Mouse (Mus musculus) embryonic facial prominence, embryonic 14.5 days (tissue): ENCODE results near the gene Taf4. TPM values are rescaled to one million over a fixed set of nuclear protein-coding genes. Genes with fewer than 3 reads are reported as not detected.

Source experiments
- ATAC-seq: fragments of 200-750 bp; cut with Nextera tagmentation; 2 replicates; pipeline ENCODE4 v1.8.0; 2017; ENCODE audit warnings: low read depth, moderate number of reproducible peaks, moderate TSS enrichment
- DNase-seq: peaks from one replicate; pipeline ENCODE4 v3.0.0-alpha.2; 2015; ENCODE audit warnings: low spot score
- H3K27ac ChIP-seq: fragments of 300-500 bp; sonication (generic); replicated peaks from 2 replicates; pipeline ENCODE4 v1.5.1; 2014; ENCODE audit warnings: low read depth, mild to moderate bottlenecking, low read length, moderate library complexity
- H3K27me3 ChIP-seq: fragments of 300-500 bp; sonication (generic); replicated peaks from 2 replicates; pipeline ENCODE4 v1.6.1; 2014; ENCODE audit warnings: low read length; ENCODE audit not compliant: control insufficient read depth, insufficient read depth
- H3K36me3 ChIP-seq: fragments of 300-500 bp; sonication (generic); 2 replicates; pipeline ENCODE4 v1.6.1; 2014; ENCODE audit warnings: low read length, mixed read lengths; ENCODE audit not compliant: control insufficient read depth, insufficient read depth
- H3K4me1 ChIP-seq: fragments of 300-500 bp; sonication (generic); 2 replicates; pipeline ENCODE4 v1.6.1; 2014; ENCODE audit warnings: antibody characterized with exemption, low read length; ENCODE audit not compliant: control insufficient read depth, insufficient read depth
- H3K4me2 ChIP-seq: fragments of 300-500 bp; sonication (generic); 2 replicates; pipeline ENCODE4 v1.6.1; 2014; ENCODE audit warnings: low read depth, mild to moderate bottlenecking, low read length, moderate library complexity, mixed read lengths
- H3K4me3 ChIP-seq: fragments of 300-500 bp; sonication (generic); 2 replicates; pipeline ENCODE4 v1.5.1; 2014; ENCODE audit warnings: low read depth, mild to moderate bottlenecking, low read length
- H3K9ac ChIP-seq: fragments of 300-500 bp; sonication (generic); 2 replicates; pipeline ENCODE4 v1.6.1; 2014; ENCODE audit warnings: low read depth, mild to moderate bottlenecking, low read length, moderate library complexity, mixed read lengths
- H3K9me3 ChIP-seq: fragments of 300-500 bp; sonication (generic); 2 replicates; pipeline ENCODE4 v1.6.1; 2016; ENCODE audit warnings: low read length; ENCODE audit not compliant: control insufficient read depth
- WGBS: fragments of 180-500 bp; shearing (Covaris S2); extraction: QIAGEN DNeasy Blood & Tissue Kit; methylation state at CpG from one replicate; pipeline ENCODE4 v1.1.7; 2014; 5-methylcytosine and 5-hydroxymethylcytosine counted together
- polyA plus RNA-seq: library from polyadenylated mRNA; unstranded; fragments of >200 nt; fragmentation: Nextera tagmentation; extraction: Ambion mirVana; gene quantifications from 2 replicates; pipeline ENCODE4 v1.2.1, GENCODE M21; 2014

Taf4 gene
- polyA plus RNA-seq, 1 experiment from 2014 or later = 4.2 TPM

- H3K36me3 ChIP-seq = peaks cover 7% of the 10 kb centered on the region; the same call in 1 of the 2 replicates
- H3K9me3 ChIP-seq = no peaks in the 10 kb centered on the region
- DNase-seq = no peak
- 0 out of 2 replicates have a peak, but pooled peaks cover 3% of the 10 kb centered on the region for H3K4me1 ChIP-seq
- H3K27me3 ChIP-seq = no peaks in the 10 kb centered on the region
- no peak overlapping the region for H3K9ac ChIP-seq
- WGBS = 78% methylated on average over 4 of the region's 4 CpGs
- no peak overlapping the region for H3K27ac ChIP-seq
- no peak for ATAC-seq
- H3K4me3 ChIP-seq = no peak overlapping the region
- H3K4me2 ChIP-seq = no peak overlapping the region
Observed at GRCm38 (mm10) chr2:179937091-179937490, 39.4 kb downstream of the Taf4 start.

- no peak for ATAC-seq
- 58% methylated on average over 3 of the region's 3 CpGs for WGBS
- peaks cover 28% of the 10 kb centered on the region; the same call in 1 of the 2 replicates for H3K36me3 ChIP-seq
Observed at GRCm38 (mm10) chr2:179934165-179934564, 42.3 kb downstream of the Taf4 start.

GRCm38 (mm10) chr2:179931741-179932140 is 44.7 kb downstream of the Taf4 start:
- 88% methylated on average over 16 of the region's 16 CpGs for WGBS
- Histone ChIP-seq H3K9ac (no peak overlapping the region), H3K4me3 (no peak overlapping the region), H3K9me3 (no peaks in the 10 kb centered on the region), H3K4me2 (no peak overlapping the region), H3K27ac (no peak overlapping the region), H3K36me3 (peaks cover 40% of the 10 kb centered on the region), H3K4me1 (no peaks in the 10 kb centered on the region), H3K27me3 (no peaks in the 10 kb centered on the region)
- ATAC-seq (no peak), DNase-seq (no peak)

More at GRCm38 (mm10) chr2:179934165-179934564, 42.3 kb downstream of the Taf4 start:
- no peak overlapping the region for H3K4me2 ChIP-seq
- no peaks in the 10 kb centered on the region for H3K9me3 ChIP-seq
- DNase-seq = no peak
- H3K4me1 ChIP-seq = no peaks in the 10 kb centered on the region
- H3K27me3 ChIP-seq = no peaks in the 10 kb centered on the region
- H3K27ac ChIP-seq = no peak overlapping the region
- H3K4me3 ChIP-seq = no peak overlapping the region
- H3K9ac ChIP-seq = no peak overlapping the region

GRCm38 (mm10) chr2:179929166-179929565 is 47.3 kb downstream of the Taf4 start:
- Histone ChIP-seq H3K27ac (no peak overlapping the region), H3K4me1 (no peaks in the 10 kb centered on the region), H3K36me3 (peaks cover 59% of the 10 kb centered on the region), H3K27me3 (no peaks in the 10 kb centered on the region), H3K9me3 (no peaks in the 10 kb centered on the region), H3K9ac (no peak overlapping the region), H3K4me3 (no peak overlapping the region), H3K4me2 (no peak overlapping the region)
- WGBS = 95% methylated on average over 13 of the region's 13 CpGs
- no peak for ATAC-seq
- no peak for DNase-seq

- Histone ChIP-seq H3K4me3 (no peak overlapping the region), H3K9me3 (no peaks in the 10 kb centered on the region), H3K27me3 (no peaks in the 10 kb centered on the region), H3K36me3 (peaks cover 79% of the 10 kb centered on the region), H3K4me1 (no peaks in the 10 kb centered on the region), H3K9ac (no peak overlapping the region), H3K27ac (no peak overlapping the region), H3K4me2 (no peak overlapping the region)
- no peak for ATAC-seq
- 86% methylated on average over 6 of the region's 6 CpGs for WGBS
- DNase-seq = no peak
Observed at GRCm38 (mm10) chr2:179924038-179924437, 52.4 kb downstream of the Taf4 start.

DNA sequence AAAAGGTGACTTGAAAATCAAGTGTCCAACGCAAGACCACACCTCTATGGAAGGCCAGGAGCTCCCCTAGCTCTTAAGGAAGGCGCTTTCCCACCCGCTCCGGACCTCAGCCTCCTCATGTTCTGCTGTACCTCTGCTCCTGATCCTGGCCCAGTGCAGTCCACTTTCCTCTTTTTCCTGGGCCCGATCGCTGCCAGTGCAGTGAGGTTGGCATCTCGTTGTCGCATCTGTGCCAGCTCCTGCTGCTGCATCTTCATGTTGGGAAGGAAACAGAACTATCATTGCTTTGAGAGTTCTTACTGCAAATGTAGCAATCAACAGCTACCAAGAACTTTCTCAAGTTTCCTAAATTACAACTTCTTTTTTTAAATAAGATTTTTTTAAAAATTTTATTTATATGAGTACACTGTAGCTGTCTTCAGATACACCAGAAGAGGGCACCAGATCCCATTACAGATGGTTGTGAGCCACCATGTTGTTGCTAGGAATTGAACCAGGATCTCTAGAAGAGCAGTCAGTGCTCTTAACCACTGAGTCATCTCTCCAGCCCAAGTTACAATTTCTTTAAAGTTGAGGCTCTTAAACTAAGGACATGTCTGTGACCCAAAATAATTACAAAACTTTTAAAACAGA is 55.3 kb downstream of the Taf4 start:
- Histone ChIP-seq H3K4me3 (no peak overlapping the region), H3K4me2 (no peak overlapping the region), H3K9me3 (no peaks in the 10 kb centered on the region), H3K4me1 (no peaks in the 10 kb centered on the region), H3K27me3 (no peaks in the 10 kb centered on the region), H3K36me3 (peaks cover 78% of the 10 kb centered on the region), H3K9ac (no peak overlapping the region), H3K27ac (no peak overlapping the region)
- WGBS = 89% methylated on average over 8 of the region's 8 CpGs
- ATAC-seq (no peak), DNase-seq (no peak)

DNA sequence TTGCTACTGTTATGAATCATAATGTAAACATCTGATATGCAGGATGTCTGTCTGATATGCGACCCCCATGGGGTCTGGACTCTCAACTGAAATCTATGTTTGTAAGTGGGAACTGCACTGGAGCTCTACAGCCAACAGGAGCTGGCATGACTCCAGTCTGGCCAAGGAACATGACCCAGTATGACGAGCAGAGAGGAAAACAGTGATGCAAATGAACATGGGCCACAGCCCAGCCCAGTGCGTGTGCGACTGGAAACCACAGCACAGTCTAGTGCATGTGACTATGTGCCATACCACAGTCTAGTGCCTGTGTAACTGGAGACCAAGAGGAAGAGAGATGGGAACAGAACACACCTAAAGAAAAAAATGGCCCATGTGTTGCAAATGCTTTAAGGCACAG is 56.4 kb downstream of the Taf4 start:
- Histone ChIP-seq H3K4me1 (no peaks in the 10 kb centered on the region), H3K9me3 (no peaks in the 10 kb centered on the region), H3K4me3 (no peak overlapping the region), H3K9ac (no peak overlapping the region), H3K36me3 (peaks cover 74% of the 10 kb centered on the region), H3K4me2 (no peak overlapping the region), H3K27me3 (no peaks in the 10 kb centered on the region), H3K27ac (no peak overlapping the region)
- DNase-seq (no peak), ATAC-seq (no peak)
- WGBS = 83% methylated on average over 4 of the region's 4 CpGs

GRCm38 (mm10) chr2:179916877-179917673 is 59.4 kb downstream of the Taf4 start:
- H3K27me3 ChIP-seq = no peaks in the 10 kb centered on the region
- H3K9ac ChIP-seq = no peak overlapping the region
- WGBS = 29% methylated on average over 5 of the region's 5 CpGs
- DNase-seq = peak; percentile 69
- peaks cover 74% of the 10 kb centered on the region for H3K36me3 ChIP-seq
- no peak overlapping the region for H3K4me3 ChIP-seq
- no peak overlapping the region for H3K4me2 ChIP-seq
- no peaks in the 10 kb centered on the region for H3K4me1 ChIP-seq
- ATAC-seq = peak; percentile 84
- H3K27ac ChIP-seq = no peak overlapping the region
- no peaks in the 10 kb centered on the region for H3K9me3 ChIP-seq
